Mouse (Mus musculus) midbrain, embryonic 12.5 days (tissue): Measurements from ENCODE around the gene Cd274. TPM values are rescaled to one million over a fixed set of nuclear protein-coding genes. Genes with fewer than 3 reads are reported as not detected.

Experiments
- ATAC-seq: fragments of 200-750 bp; cut with Nextera tagmentation; 2 replicates; pipeline ENCODE4 v1.8.0; 2017; ENCODE audit warnings: low read depth, moderate TSS enrichment, moderate library complexity; ENCODE audit not compliant: low FRiP score
- H3K27ac ChIP-seq: fragments of 300-500 bp; sonication (generic); replicated peaks from 2 replicates; pipeline ENCODE4 v1.5.1; 2016; ENCODE audit warnings: mild to moderate bottlenecking
- H3K27me3 ChIP-seq: fragments of 300-500 bp; sonication (generic); 2 replicates; pipeline ENCODE4 v1.6.1; 2016; ENCODE audit warnings: mild to moderate bottlenecking
- H3K36me3 ChIP-seq: fragments of 300-500 bp; sonication (generic); 2 replicates; pipeline ENCODE4 v1.6.1; 2016
- H3K4me1 ChIP-seq: fragments of 300-500 bp; sonication (generic); 2 replicates; pipeline ENCODE4 v1.6.1; 2016
- H3K4me2 ChIP-seq: fragments of 300-500 bp; sonication (generic); replicated peaks from 2 replicates; pipeline ENCODE4 v1.6.1; 2016; ENCODE audit warnings: mild to moderate bottlenecking, moderate library complexity
- H3K4me3 ChIP-seq: fragments of 300-500 bp; sonication (generic); 2 replicates; pipeline ENCODE4 v1.5.1; 2016; ENCODE audit warnings: mild to moderate bottlenecking
- H3K9ac ChIP-seq: fragments of 300-500 bp; sonication (generic); replicated peaks from 2 replicates; pipeline ENCODE4 v1.6.1; 2016; ENCODE audit warnings: mild to moderate bottlenecking, moderate library complexity
- H3K9me3 ChIP-seq: fragments of 300-500 bp; sonication (generic); 2 replicates; pipeline ENCODE4 v1.6.1; 2016; ENCODE audit warnings: mild to moderate bottlenecking
- WGBS: fragments of 180-500 bp; shearing (Covaris S2); methylation state at CpG from one replicate; pipeline ENCODE4 v1.1.7; 2016; 5-methylcytosine and 5-hydroxymethylcytosine counted together
- polyA plus RNA-seq: library from polyadenylated mRNA; unstranded; fragments of >200 nt; fragmentation: Nextera tagmentation; extraction: Ambion mirVana; gene quantifications from 2 replicates; pipeline ENCODE4 v1.2.1, GENCODE M21; 2016

Gene Cd274
- polyA plus RNA-seq: 0.33 and 0.35 TPM in 2 replicates

- H3K9ac ChIP-seq: peak within 1 kb of the TSS; percentile 44
- H3K36me3 ChIP-seq: no peaks in the 10 kb centered on the region
- H3K27me3 ChIP-seq: peaks cover 4% of the 10 kb centered on the region; the same call in 1 of the 2 replicates
- H3K4me2 ChIP-seq: peak within 1 kb of the TSS; percentile 69
- ATAC-seq: no peak
- H3K4me1 ChIP-seq: peaks cover 17% of the 10 kb centered on the region; the same call in 1 of the 2 replicates
- no peaks in the 10 kb centered on the region for H3K9me3 ChIP-seq
- no peak within 1 kb of the TSS for H3K27ac ChIP-seq
- peak within 1 kb of the TSS; percentile 41 for H3K4me3 ChIP-seq
- 5% methylated on average over 26 of the region's 26 CpGs for WGBS
These were observed at the start of gene Cd274, which contains the start of gene Plgrkt for GRCm38 (mm10) chr19:29366969-29367622. TSS of gene Cd274 (plus strand) at chr19:29367455. TSS of gene Plgrkt (minus strand) at chr19:29367390.

GRCm38 (mm10) chr19:29323416-29324049 is 43.7 kb upstream of the Cd274 start:
- H3K4me1 ChIP-seq: 0 out of 2 replicates have a peak, but pooled peaks cover 2% of the 10 kb centered on the region
- ATAC-seq: no peak
- no peak overlapping the region for H3K9ac ChIP-seq
- H3K9me3 ChIP-seq: no peaks in the 10 kb centered on the region
- no peaks in the 10 kb centered on the region for H3K36me3 ChIP-seq
- H3K4me2 ChIP-seq: no peak overlapping the region
- H3K4me3 ChIP-seq: no peak overlapping the region
- no peak overlapping the region for H3K27ac ChIP-seq
- peaks cover 11% of the 10 kb centered on the region for H3K27me3 ChIP-seq
- 85% methylated on average over 8 of the region's 8 CpGs for WGBS

- Histone ChIP-seq H3K4me1 (0 out of 2 replicates have a peak, but pooled peaks cover 2% of the 10 kb centered on the region), H3K9ac (peak within 1 kb of the TSS; percentile 34; the same call in 1 of the 2 replicates), H3K4me2 (peak within 1 kb of the TSS; percentile 57), H3K36me3 (no peaks in the 10 kb centered on the region), H3K27me3 (peaks cover 11% of the 10 kb centered on the region), H3K9me3 (no peaks in the 10 kb centered on the region), H3K4me3 (peak within 1 kb of the TSS; percentile 35), H3K27ac (no peak within 1 kb of the TSS)
- ATAC-seq: peak; percentile 94
- 8% methylated on average over 24 of the region's 31 CpGs for WGBS
These were observed 42.0 kb upstream of the Cd274 start, which contains the start of gene Insl6 for GRCm38 (mm10) chr19:29325053-29325851. TSS of gene Insl6 (minus strand) at chr19:29325356.

GRCm38 (mm10) chr19:29325852-29326180 is 41.4 kb upstream of the Cd274 start:
- Histone ChIP-seq H3K9ac (no peak overlapping the region), H3K36me3 (no peaks in the 10 kb centered on the region), H3K4me3 (no peak overlapping the region), H3K27ac (no peak overlapping the region), H3K9me3 (no peaks in the 10 kb centered on the region), H3K4me2 (peak overlapping the region; percentile 57), H3K27me3 (peaks cover 11% of the 10 kb centered on the region), H3K4me1 (0 out of 2 replicates have a peak, but pooled peaks cover 2% of the 10 kb centered on the region)
- no peak for ATAC-seq
- 72% methylated on average over 9 of the region's 9 CpGs for WGBS

- no peak overlapping the region for H3K9ac ChIP-seq
- no peak for ATAC-seq
- 0 out of 2 replicates have a peak, but pooled peaks cover 2% of the 10 kb centered on the region for H3K4me1 ChIP-seq
- peaks cover 11% of the 10 kb centered on the region for H3K27me3 ChIP-seq
- H3K9me3 ChIP-seq: no peaks in the 10 kb centered on the region
- H3K36me3 ChIP-seq: no peaks in the 10 kb centered on the region
- no peak overlapping the region for H3K27ac ChIP-seq
- 92% methylated on average over 4 of the region's 4 CpGs for WGBS
- no peak overlapping the region for H3K4me3 ChIP-seq
- no peak overlapping the region for H3K4me2 ChIP-seq
These were observed 40.9 kb upstream of the Cd274 start for GRCm38 (mm10) chr19:29326396-29326795.

- no peak for ATAC-seq
- WGBS: 81% methylated on average over 13 of the region's 13 CpGs
- no peak overlapping the region for H3K9ac ChIP-seq
These were observed 40.3 kb upstream of the Cd274 start for GRCm38 (mm10) chr19:29326822-29327552.

GRCm38 (mm10) chr19:29334068-29334745 is 33.0 kb upstream of the Cd274 start, which contains the start of gene Rln1:
TSS of gene Rln1 (minus strand) at chr19:29334670.
- Histone ChIP-seq H3K4me2 (peak within 1 kb of the TSS; percentile 60), H3K4me3 (peak within 1 kb of the TSS; percentile 43), H3K9ac (peak within 1 kb of the TSS; percentile 56), H3K4me1 (peaks cover 8% of the 10 kb centered on the region; the same call in 1 of the 2 replicates), H3K9me3 (no peaks in the 10 kb centered on the region), H3K27me3 (peaks cover 8% of the 10 kb centered on the region; the same call in 1 of the 2 replicates), H3K27ac (no peak within 1 kb of the TSS), H3K36me3 (no peaks in the 10 kb centered on the region)
- WGBS: 3% methylated on average over 23 of the region's 23 CpGs
- ATAC-seq: peak; percentile 68; the same call in 1 of the 2 replicates

More at GRCm38 (mm10) chr19:29326822-29327552, 40.3 kb upstream of the Cd274 start:
- 0 out of 2 replicates have a peak, but pooled peaks cover 2% of the 10 kb centered on the region for H3K4me1 ChIP-seq
- no peaks in the 10 kb centered on the region for H3K36me3 ChIP-seq
- no peak overlapping the region for H3K4me2 ChIP-seq
- H3K27ac ChIP-seq: no peak overlapping the region
- H3K4me3 ChIP-seq: no peak overlapping the region
- peaks cover 11% of the 10 kb centered on the region for H3K27me3 ChIP-seq
- H3K9me3 ChIP-seq: no peaks in the 10 kb centered on the region

GRCm38 (mm10) chr19:29336624-29337023 is 30.6 kb upstream of the Cd274 start:
- 79% methylated on average over 2 of the region's 2 CpGs for WGBS
- H3K36me3 ChIP-seq: no peaks in the 10 kb centered on the region
- no peaks in the 10 kb centered on the region for H3K9me3 ChIP-seq
- H3K27me3 ChIP-seq: peaks cover 8% of the 10 kb centered on the region; the same call in 1 of the 2 replicates
- H3K4me1 ChIP-seq: peaks cover 8% of the 10 kb centered on the region; the same call in 1 of the 2 replicates
- no peak overlapping the region for H3K9ac ChIP-seq
- no peak overlapping the region for H3K27ac ChIP-seq
- ATAC-seq: no peak
- no peak overlapping the region for H3K4me2 ChIP-seq
- no peak overlapping the region for H3K4me3 ChIP-seq

- no peak overlapping the region for H3K27ac ChIP-seq
- no peak overlapping the region for H3K9ac ChIP-seq
- H3K9me3 ChIP-seq: no peaks in the 10 kb centered on the region
- H3K27me3 ChIP-seq: no peaks in the 10 kb centered on the region
- no peak overlapping the region for H3K4me3 ChIP-seq
- no peaks in the 10 kb centered on the region for H3K36me3 ChIP-seq
- ATAC-seq: no peak
- no peak overlapping the region for H3K4me2 ChIP-seq
- no peaks in the 10 kb centered on the region for H3K4me1 ChIP-seq
- 90% methylated on average over 4 of the region's 4 CpGs for WGBS
These were observed 26.2 kb upstream of the Cd274 start for GRCm38 (mm10) chr19:29341029-29341428.

GRCm38 (mm10) chr19:29342281-29342680 is 25.0 kb upstream of the Cd274 start:
- ATAC-seq: no peak
- H3K9ac ChIP-seq: no peak overlapping the region
- H3K4me1 ChIP-seq: no peaks in the 10 kb centered on the region
- no peaks in the 10 kb centered on the region for H3K9me3 ChIP-seq
- no peaks in the 10 kb centered on the region for H3K27me3 ChIP-seq
- no peaks in the 10 kb centered on the region for H3K36me3 ChIP-seq
- H3K4me2 ChIP-seq: no peak overlapping the region
- no peak overlapping the region for H3K27ac ChIP-seq
- 83% methylated on average over 6 of the region's 6 CpGs for WGBS
- H3K4me3 ChIP-seq: no peak overlapping the region

- no peaks in the 10 kb centered on the region for H3K9me3 ChIP-seq
- no peak overlapping the region for H3K4me3 ChIP-seq
- no peak for ATAC-seq
- no peaks in the 10 kb centered on the region for H3K27me3 ChIP-seq
- no peak overlapping the region for H3K4me2 ChIP-seq
- H3K27ac ChIP-seq: no peak overlapping the region
- H3K4me1 ChIP-seq: no peaks in the 10 kb centered on the region
- H3K36me3 ChIP-seq: no peaks in the 10 kb centered on the region
- H3K9ac ChIP-seq: no peak overlapping the region
These were observed 22.4 kb upstream of the Cd274 start for GRCm38 (mm10) chr19:29344868-29345267.
